Mouse (Mus musculus) embryonic facial prominence, embryonic 14.5 days (tissue): ENCODE measurements around the gene Hoxa10. TPM values are rescaled to one million over a fixed set of nuclear protein-coding genes. Genes with fewer than 3 reads are reported as not detected.
A peak's percentile ranks its signal among the peaks of the same experiment; 100 is the strongest.

Experiments used
- ATAC-seq: fragments of 200-750 bp; cut with Nextera tagmentation; 2 replicates; pipeline ENCODE4 v1.8.0; 2017; ENCODE audit warnings: low read depth, moderate number of reproducible peaks, moderate TSS enrichment
- DNase-seq: peaks from one replicate; pipeline ENCODE4 v3.0.0-alpha.2; 2015; ENCODE audit warnings: low spot score
- H3K27ac ChIP-seq: fragments of 300-500 bp; sonication (generic); replicated peaks from 2 replicates; pipeline ENCODE4 v1.5.1; 2014; ENCODE audit warnings: low read depth, mild to moderate bottlenecking, low read length, moderate library complexity
- H3K27me3 ChIP-seq: fragments of 300-500 bp; sonication (generic); replicated peaks from 2 replicates; pipeline ENCODE4 v1.6.1; 2014; ENCODE audit warnings: low read length; ENCODE audit not compliant: control insufficient read depth, insufficient read depth
- H3K36me3 ChIP-seq: fragments of 300-500 bp; sonication (generic); 2 replicates; pipeline ENCODE4 v1.6.1; 2014; ENCODE audit warnings: low read length, mixed read lengths; ENCODE audit not compliant: control insufficient read depth, insufficient read depth
- H3K4me1 ChIP-seq: fragments of 300-500 bp; sonication (generic); 2 replicates; pipeline ENCODE4 v1.6.1; 2014; ENCODE audit warnings: antibody characterized with exemption, low read length; ENCODE audit not compliant: control insufficient read depth, insufficient read depth
- H3K4me2 ChIP-seq: fragments of 300-500 bp; sonication (generic); 2 replicates; pipeline ENCODE4 v1.6.1; 2014; ENCODE audit warnings: low read depth, mild to moderate bottlenecking, low read length, moderate library complexity, mixed read lengths
- H3K4me3 ChIP-seq: fragments of 300-500 bp; sonication (generic); 2 replicates; pipeline ENCODE4 v1.5.1; 2014; ENCODE audit warnings: low read depth, mild to moderate bottlenecking, low read length
- H3K9ac ChIP-seq: fragments of 300-500 bp; sonication (generic); 2 replicates; pipeline ENCODE4 v1.6.1; 2014; ENCODE audit warnings: low read depth, mild to moderate bottlenecking, low read length, moderate library complexity, mixed read lengths
- H3K9me3 ChIP-seq: fragments of 300-500 bp; sonication (generic); 2 replicates; pipeline ENCODE4 v1.6.1; 2016; ENCODE audit warnings: low read length; ENCODE audit not compliant: control insufficient read depth
- WGBS: fragments of 180-500 bp; shearing (Covaris S2); extraction: QIAGEN DNeasy Blood & Tissue Kit; methylation state at CpG from one replicate; pipeline ENCODE4 v1.1.7; 2014; 5-methylcytosine and 5-hydroxymethylcytosine counted together
- polyA plus RNA-seq: library from polyadenylated mRNA; unstranded; fragments of >200 nt; fragmentation: Nextera tagmentation; extraction: Ambion mirVana; gene quantifications from 2 replicates; pipeline ENCODE4 v1.2.1, GENCODE M21; 2014

Hoxa10 gene
- polyA plus RNA-seq, 1 experiment from 2014 or later = not detected

GRCm38 (mm10) chr6:52191860-52192550, 48.6 kb downstream of the Hoxa10 start:
- Histone ChIP-seq H3K27ac (no peak overlapping the region), H3K4me1 (peaks cover 6% of the 10 kb centered on the region), H3K9ac (peak overlapping the region; percentile 8; the same call in 1 of the 2 replicates), H3K36me3 (no peaks in the 10 kb centered on the region), H3K27me3 (peaks cover 100% of the 10 kb centered on the region), H3K4me2 (peak overlapping the region; percentile 73), H3K4me3 (peak overlapping the region; percentile 46), H3K9me3 (no peaks in the 10 kb centered on the region)
- DNase-seq = peak; percentile 73
- 1% methylated on average over 18 of the region's 55 CpGs for WGBS
- ATAC-seq = peak; percentile 85

- Histone ChIP-seq H3K27me3 (peaks cover 100% of the 10 kb centered on the region), H3K9ac (peak within 1 kb of the TSS; percentile 51), H3K36me3 (no peaks in the 10 kb centered on the region), H3K4me3 (peak within 1 kb of the TSS; percentile 46), H3K9me3 (no peaks in the 10 kb centered on the region), H3K4me2 (peak within 1 kb of the TSS; percentile 73), H3K27ac (no peak within 1 kb of the TSS; the same call in 1 of the 2 replicates), H3K4me1 (peaks cover 6% of the 10 kb centered on the region)
- WGBS = 0% methylated on average over 11 of the region's 102 CpGs
- DNase-seq (no peak), ATAC-seq (0 out of 2 replicates have a peak, but pooled peaks have one; percentile 38)
These were observed 49.5 kb downstream of the Hoxa10 start, which contains the start of gene Hoxa4 for GRCm38 (mm10) chr6:52190906-52191810. Gene Hoxa4, minus strand, starts transcription at chr6:52191753.

GRCm38 (mm10) chr6:52190410-52190809, 50.2 kb downstream of the Hoxa10 start:
- no peaks in the 10 kb centered on the region for H3K36me3 ChIP-seq
- H3K4me2 ChIP-seq = peak overlapping the region; percentile 73; the same call in 1 of the 2 replicates
- 1% methylated on average over 23 of the region's 23 CpGs for WGBS
- no peak overlapping the region for H3K9ac ChIP-seq
- H3K4me1 ChIP-seq = peaks cover 6% of the 10 kb centered on the region
- H3K4me3 ChIP-seq = peak overlapping the region; percentile 46; the same call in 1 of the 2 replicates
- ATAC-seq = no peak
- DNase-seq = no peak
- no peak overlapping the region for H3K27ac ChIP-seq
- peaks cover 100% of the 10 kb centered on the region for H3K27me3 ChIP-seq
- H3K9me3 ChIP-seq = no peaks in the 10 kb centered on the region

- H3K36me3 ChIP-seq = no peaks in the 10 kb centered on the region
- peaks cover 100% of the 10 kb centered on the region for H3K27me3 ChIP-seq
- H3K9me3 ChIP-seq = no peaks in the 10 kb centered on the region
- H3K4me1 ChIP-seq = peaks cover 6% of the 10 kb centered on the region
- 15% methylated on average over 8 of the region's 8 CpGs for WGBS
- no peak overlapping the region for H3K4me3 ChIP-seq
- DNase-seq (no peak), ATAC-seq (no peak)
- H3K9ac ChIP-seq = no peak overlapping the region
- no peak overlapping the region for H3K27ac ChIP-seq
- H3K4me2 ChIP-seq = no peak overlapping the region
These were observed 50.7 kb downstream of the Hoxa10 start for GRCm38 (mm10) chr6:52189909-52190308.

GRCm38 (mm10) chr6:52189172-52189591, 51.5 kb downstream of the Hoxa10 start:
- no peak overlapping the region for H3K4me3 ChIP-seq
- no peaks in the 10 kb centered on the region for H3K9me3 ChIP-seq
- no peak overlapping the region for H3K9ac ChIP-seq
- no peak overlapping the region for H3K27ac ChIP-seq
- 12% methylated on average over 5 of the region's 5 CpGs for WGBS
- ATAC-seq (no peak), DNase-seq (no peak)
- no peaks in the 10 kb centered on the region for H3K36me3 ChIP-seq
- peaks cover 100% of the 10 kb centered on the region for H3K27me3 ChIP-seq
- H3K4me2 ChIP-seq = no peak overlapping the region
- H3K4me1 ChIP-seq = peaks cover 6% of the 10 kb centered on the region

GRCm38 (mm10) chr6:52186500-52186899, 54.2 kb downstream of the Hoxa10 start:
- DNase-seq (no peak), ATAC-seq (no peak)
- no peak overlapping the region for H3K9ac ChIP-seq
- H3K9me3 ChIP-seq = no peaks in the 10 kb centered on the region
- H3K4me3 ChIP-seq = no peak overlapping the region
- H3K4me1 ChIP-seq = no peaks in the 10 kb centered on the region; the same call in 1 of the 2 replicates
- no peak overlapping the region for H3K27ac ChIP-seq
- no peak overlapping the region for H3K4me2 ChIP-seq
- H3K27me3 ChIP-seq = peaks cover 100% of the 10 kb centered on the region
- 13% methylated on average over 1 of the region's 1 CpGs for WGBS
- no peaks in the 10 kb centered on the region for H3K36me3 ChIP-seq

GRCm38 (mm10) chr6:52185834-52186233, 54.8 kb downstream of the Hoxa10 start:
- 12% methylated on average over 3 of the region's 3 CpGs for WGBS
- DNase-seq (no peak), ATAC-seq (no peak)
- Histone ChIP-seq H3K27me3 (peaks cover 100% of the 10 kb centered on the region), H3K27ac (no peak overlapping the region), H3K9me3 (no peaks in the 10 kb centered on the region), H3K4me3 (no peak overlapping the region), H3K36me3 (no peaks in the 10 kb centered on the region), H3K4me2 (no peak overlapping the region), H3K9ac (no peak overlapping the region), H3K4me1 (no peaks in the 10 kb centered on the region)

- no peak for ATAC-seq
- no peak overlapping the region for H3K4me3 ChIP-seq
- no peak overlapping the region for H3K27ac ChIP-seq
- no peaks in the 10 kb centered on the region for H3K36me3 ChIP-seq
- WGBS = 4% methylated on average over 19 of the region's 19 CpGs
- DNase-seq = no peak
- H3K4me2 ChIP-seq = no peak overlapping the region
- no peak overlapping the region for H3K9ac ChIP-seq
- H3K4me1 ChIP-seq = no peaks in the 10 kb centered on the region
- no peaks in the 10 kb centered on the region for H3K9me3 ChIP-seq
- H3K27me3 ChIP-seq = peaks cover 99% of the 10 kb centered on the region
These were observed 55.4 kb downstream of the Hoxa10 start for GRCm38 (mm10) chr6:52185222-52185621.
